Mouse (Mus musculus): ENCODE results near the gene Wasf1. TPM values are rescaled to one million over a fixed set of nuclear protein-coding genes. Genes with fewer than 3 reads are reported as not detected.

Gene Wasf1
- polyA plus RNA-seq, 1 experiment from 2014 or later: 12.1 TPM

- ATAC-seq (ENCODE audit: insufficient number of reproducible peaks, insufficient read depth, low FRiP score, low read depth): no peak
- Histone ChIP-seq H3K4me2 (ENCODE audit: low read length) (no peak overlapping the region), H3K36me3 (ENCODE audit: control insufficient read depth, insufficient read depth, low read length) (peaks cover 44% of the 10 kb centered on the region), H3K4me3 (ENCODE audit: control insufficient read depth in 1 of 2, insufficient read depth in 1 of 2, low read depth in 1 of 2, low read length in 2 of 2) (no peak overlapping the region), H3K27me3 (ENCODE audit: control insufficient read depth, insufficient read depth, low read length) (no peaks in the 10 kb centered on the region), H3K4me1 (ENCODE audit: control insufficient read depth in 2 of 2, insufficient read depth in 2 of 2, low read length in 2 of 2) (no peaks in the 10 kb centered on the region), H3K9me3 (ENCODE audit: control insufficient read depth, low read length) (no peaks in the 10 kb centered on the region), H3K9ac (ENCODE audit: low read length) (no peak overlapping the region), H3K27ac (replicated peaks in 1 of 2; ENCODE audit: control insufficient read depth in 1 of 2, insufficient read depth in 1 of 2, low read depth in 2 of 2, low read length in 2 of 2) (no peak overlapping the region)
Measured at GRCm38 (mm10) chr10:40851138-40851537, 32.1 kb upstream of the Wasf1 start.

GRCm38 (mm10) chr10:40855616-40856015 lies 27.7 kb upstream of the Wasf1 start:
- Histone ChIP-seq H3K36me3 (ENCODE audit: control insufficient read depth, insufficient read depth, low read length) (peaks cover 4% of the 10 kb centered on the region; the same call in 1 of the 2 replicates), H3K27ac (replicated peaks in 1 of 2; ENCODE audit: control insufficient read depth in 1 of 2, insufficient read depth in 1 of 2, low read depth in 2 of 2, low read length in 2 of 2) (no peak overlapping the region), H3K4me2 (ENCODE audit: low read length) (no peak overlapping the region), H3K9me3 (ENCODE audit: control insufficient read depth, low read length) (no peaks in the 10 kb centered on the region), H3K9ac (ENCODE audit: low read length) (no peak overlapping the region), H3K4me1 (ENCODE audit: control insufficient read depth in 2 of 2, insufficient read depth in 2 of 2, low read length in 2 of 2) (peaks cover 0 to 7% of the 10 kb centered on the region in 2 experiments; a peak in 3 of 4 replicates), H3K4me3 (ENCODE audit: control insufficient read depth in 1 of 2, insufficient read depth in 1 of 2, low read depth in 1 of 2, low read length in 2 of 2) (no peak overlapping the region), H3K27me3 (ENCODE audit: control insufficient read depth, insufficient read depth, low read length) (no peaks in the 10 kb centered on the region)
- 45% methylated on average over 2 of the region's 2 CpGs for WGBS
- ATAC-seq (ENCODE audit: insufficient number of reproducible peaks, insufficient read depth, low FRiP score, low read depth): no peak

- Histone ChIP-seq H3K27me3 (ENCODE audit: control insufficient read depth, insufficient read depth, low read length) (no peaks in the 10 kb centered on the region), H3K4me2 (ENCODE audit: low read length) (no peak overlapping the region), H3K36me3 (ENCODE audit: control insufficient read depth, insufficient read depth, low read length) (peaks cover 2% of the 10 kb centered on the region; the same call in 1 of the 2 replicates), H3K4me1 (ENCODE audit: control insufficient read depth in 2 of 2, insufficient read depth in 2 of 2, low read length in 2 of 2) (peaks cover 0 to 7% of the 10 kb centered on the region in 2 experiments; a peak in 3 of 4 replicates), H3K4me3 (ENCODE audit: control insufficient read depth in 1 of 2, insufficient read depth in 1 of 2, low read depth in 1 of 2, low read length in 2 of 2) (no peak overlapping the region), H3K9me3 (ENCODE audit: control insufficient read depth, low read length) (no peaks in the 10 kb centered on the region), H3K9ac (ENCODE audit: low read length) (no peak overlapping the region), H3K27ac (replicated peaks in 1 of 2; ENCODE audit: control insufficient read depth in 1 of 2, insufficient read depth in 1 of 2, low read depth in 2 of 2, low read length in 2 of 2) (no peak overlapping the region)
- WGBS: 80% methylated on average over 7 of the region's 7 CpGs
- ATAC-seq (ENCODE audit: insufficient number of reproducible peaks, insufficient read depth, low FRiP score, low read depth): no peak
Measured at GRCm38 (mm10) chr10:40856703-40857102, 26.6 kb upstream of the Wasf1 start.

- Histone ChIP-seq H3K9ac (ENCODE audit: low read length) (no peak overlapping the region), H3K4me2 (ENCODE audit: low read length) (no peak overlapping the region), H3K36me3 (ENCODE audit: control insufficient read depth, insufficient read depth, low read length) (no peaks in the 10 kb centered on the region), H3K4me1 (ENCODE audit: control insufficient read depth in 2 of 2, insufficient read depth in 2 of 2, low read length in 2 of 2) (peaks cover 0 to 7% of the 10 kb centered on the region in 2 experiments; a peak in 3 of 4 replicates), H3K27ac (replicated peaks in 1 of 2; ENCODE audit: control insufficient read depth in 1 of 2, insufficient read depth in 1 of 2, low read depth in 2 of 2, low read length in 2 of 2) (no peak overlapping the region), H3K9me3 (ENCODE audit: control insufficient read depth, low read length) (no peaks in the 10 kb centered on the region), H3K4me3 (ENCODE audit: control insufficient read depth in 1 of 2, insufficient read depth in 1 of 2, low read depth in 1 of 2, low read length in 2 of 2) (no peak overlapping the region), H3K27me3 (ENCODE audit: control insufficient read depth, insufficient read depth, low read length) (no peaks in the 10 kb centered on the region)
- no peak for ATAC-seq (ENCODE audit: insufficient number of reproducible peaks, insufficient read depth, low FRiP score, low read depth)
- 49% methylated on average over 8 of the region's 8 CpGs for WGBS
Measured at GRCm38 (mm10) chr10:40857599-40857998, 25.7 kb upstream of the Wasf1 start.

GRCm38 (mm10) chr10:40868081-40868480 lies 15.2 kb upstream of the Wasf1 start:
- ATAC-seq (ENCODE audit: insufficient number of reproducible peaks, insufficient read depth, low FRiP score, low read depth): no peak
- Histone ChIP-seq H3K4me2 (ENCODE audit: low read length) (no peak overlapping the region), H3K27me3 (ENCODE audit: control insufficient read depth, insufficient read depth, low read length) (no peaks in the 10 kb centered on the region), H3K36me3 (ENCODE audit: control insufficient read depth, insufficient read depth, low read length) (peaks cover 18% of the 10 kb centered on the region), H3K4me3 (ENCODE audit: control insufficient read depth in 1 of 2, insufficient read depth in 1 of 2, low read depth in 1 of 2, low read length in 2 of 2) (no peak overlapping the region), H3K4me1 (ENCODE audit: control insufficient read depth in 2 of 2, insufficient read depth in 2 of 2, low read length in 2 of 2) (peaks cover 6 to 11% of the 10 kb centered on the region in 2 experiments; a peak in 3 of 4 replicates), H3K27ac (replicated peaks in 1 of 2; ENCODE audit: control insufficient read depth in 1 of 2, insufficient read depth in 1 of 2, low read depth in 2 of 2, low read length in 2 of 2) (no peak overlapping the region), H3K9ac (ENCODE audit: low read length) (no peak overlapping the region), H3K9me3 (ENCODE audit: control insufficient read depth, low read length) (0 out of 2 replicates have a peak, but pooled peaks cover 3% of the 10 kb centered on the region)
- 55% methylated on average over 2 of the region's 2 CpGs for WGBS

- H3K4me3 ChIP-seq (ENCODE audit: control insufficient read depth in 1 of 2, insufficient read depth in 1 of 2, low read depth in 1 of 2, low read length in 2 of 2): no peak overlapping the region
- H3K4me2 ChIP-seq (ENCODE audit: low read length): no peak overlapping the region
- H3K9me3 ChIP-seq (ENCODE audit: control insufficient read depth, low read length): no peaks in the 10 kb centered on the region
- no peaks in the 10 kb centered on the region for H3K27me3 ChIP-seq (ENCODE audit: control insufficient read depth, insufficient read depth, low read length)
- peaks cover 8 to 11% of the 10 kb centered on the region in 2 experiments; a peak in 3 of 4 replicates for H3K4me1 ChIP-seq (ENCODE audit: control insufficient read depth in 2 of 2, insufficient read depth in 2 of 2, low read length in 2 of 2)
- WGBS: 84% methylated on average over 2 of the region's 2 CpGs
- no peak overlapping the region for H3K27ac ChIP-seq (replicated peaks in 1 of 2; ENCODE audit: control insufficient read depth in 1 of 2, insufficient read depth in 1 of 2, low read depth in 2 of 2, low read length in 2 of 2)
- no peak overlapping the region for H3K9ac ChIP-seq (ENCODE audit: low read length)
- H3K36me3 ChIP-seq (ENCODE audit: control insufficient read depth, insufficient read depth, low read length): peaks cover 10% of the 10 kb centered on the region; the same call in 1 of the 2 replicates
- ATAC-seq (ENCODE audit: insufficient number of reproducible peaks, insufficient read depth, low FRiP score, low read depth): no peak
Measured at GRCm38 (mm10) chr10:40871301-40871700, 12.0 kb upstream of the Wasf1 start.

GRCm38 (mm10) chr10:40872052-40872451 lies 11.2 kb upstream of the Wasf1 start:
- Histone ChIP-seq H3K27ac (replicated peaks in 1 of 2; ENCODE audit: control insufficient read depth in 1 of 2, insufficient read depth in 1 of 2, low read depth in 2 of 2, low read length in 2 of 2) (no peak overlapping the region), H3K36me3 (ENCODE audit: control insufficient read depth, insufficient read depth, low read length) (peaks cover 9% of the 10 kb centered on the region; the same call in 1 of the 2 replicates), H3K4me2 (ENCODE audit: low read length) (no peak overlapping the region), H3K9me3 (ENCODE audit: control insufficient read depth, low read length) (no peaks in the 10 kb centered on the region), H3K4me1 (ENCODE audit: control insufficient read depth in 2 of 2, insufficient read depth in 2 of 2, low read length in 2 of 2) (peaks cover 8 to 11% of the 10 kb centered on the region in 2 experiments; a peak in 3 of 4 replicates), H3K27me3 (ENCODE audit: control insufficient read depth, insufficient read depth, low read length) (no peaks in the 10 kb centered on the region), H3K4me3 (ENCODE audit: control insufficient read depth in 1 of 2, insufficient read depth in 1 of 2, low read depth in 1 of 2, low read length in 2 of 2) (no peak overlapping the region), H3K9ac (ENCODE audit: low read length) (no peak overlapping the region)
- no peak for ATAC-seq (ENCODE audit: insufficient number of reproducible peaks, insufficient read depth, low FRiP score, low read depth)
- 59% methylated on average over 2 of the region's 2 CpGs for WGBS

GRCm38 (mm10) chr10:40878246-40878645 lies 5.0 kb upstream of the Wasf1 start:
- Histone ChIP-seq H3K4me3 (ENCODE audit: control insufficient read depth in 1 of 2, insufficient read depth in 1 of 2, low read depth in 1 of 2, low read length in 2 of 2) (no peak overlapping the region), H3K36me3 (ENCODE audit: control insufficient read depth, insufficient read depth, low read length) (peaks cover 7% of the 10 kb centered on the region; the same call in 1 of the 2 replicates), H3K9me3 (ENCODE audit: control insufficient read depth, low read length) (no peaks in the 10 kb centered on the region), H3K4me2 (ENCODE audit: low read length) (no peak overlapping the region), H3K27me3 (ENCODE audit: control insufficient read depth, insufficient read depth, low read length) (no peaks in the 10 kb centered on the region), H3K27ac (replicated peaks in 1 of 2; ENCODE audit: control insufficient read depth in 1 of 2, insufficient read depth in 1 of 2, low read depth in 2 of 2, low read length in 2 of 2) (no peak overlapping the region), H3K9ac (ENCODE audit: low read length) (no peak overlapping the region), H3K4me1 (ENCODE audit: control insufficient read depth in 2 of 2, insufficient read depth in 2 of 2, low read length in 2 of 2) (peaks cover 9 to 37% of the 10 kb centered on the region in 2 experiments)
- no peak for ATAC-seq (ENCODE audit: insufficient number of reproducible peaks, insufficient read depth, low FRiP score, low read depth)
- WGBS: 55% methylated on average over 3 of the region's 3 CpGs
